Mouse (Mus musculus) forelimb bud, embryonic 11.5 days (tissue): Measurements from ENCODE around the gene Vmn1r166.
"Not testable (repeated sequence)": the region's sequence is repeated elsewhere in the genome, so short reads cannot be mapped to it uniquely, and the experiment has no call there.

Experiments
- DNase-seq: peaks from one replicate; pipeline ENCODE4 v3.0.0-alpha.2; 2012; ENCODE audit warnings: low read depth, low spot score

The Vmn1r166 gene

GRCm38 (mm10) chr7:23251582-23251981 lies at the start of gene Vmn1r166:
Gene Vmn1r166 (minus strand): TSS chr7:23251682.
- DNase-seq, result not testable (repeated sequence)

- DNase-seq, result not testable (repeated sequence)
These were observed 49.4 kb upstream of the Vmn1r166 start, which contains the start of gene Nlrp4e for GRCm38 (mm10) chr7:23300892-23301291. Gene Nlrp4e (plus strand): TSS chr7:23301192.

DNA sequence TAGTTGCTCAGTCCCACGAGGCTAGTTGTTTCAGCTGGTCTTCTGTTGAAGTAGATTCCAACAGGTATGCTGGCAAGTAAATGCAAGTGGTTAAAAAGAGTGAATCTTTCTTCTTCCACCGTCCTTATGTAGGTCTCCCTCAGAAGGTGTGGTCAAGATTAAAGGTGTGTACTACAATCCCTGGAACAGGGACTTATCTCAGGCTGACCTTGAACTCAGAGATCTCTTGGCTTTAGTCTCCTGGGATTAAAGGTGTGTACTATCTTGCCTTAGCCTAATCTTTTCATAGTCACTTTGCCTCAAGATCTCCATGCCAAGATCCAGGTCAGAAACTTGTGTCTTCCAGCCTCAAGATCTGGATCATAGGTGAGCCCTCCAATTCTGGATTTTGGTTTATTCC lies 27.3 kb upstream of the Vmn1r166 start, which contains the start of gene Gm6902:
TSS of gene Gm6902 (minus strand) at position 101 of the 400 bp plus-strand sequence.
- DNase-seq, result not testable (repeated sequence)

DNA sequence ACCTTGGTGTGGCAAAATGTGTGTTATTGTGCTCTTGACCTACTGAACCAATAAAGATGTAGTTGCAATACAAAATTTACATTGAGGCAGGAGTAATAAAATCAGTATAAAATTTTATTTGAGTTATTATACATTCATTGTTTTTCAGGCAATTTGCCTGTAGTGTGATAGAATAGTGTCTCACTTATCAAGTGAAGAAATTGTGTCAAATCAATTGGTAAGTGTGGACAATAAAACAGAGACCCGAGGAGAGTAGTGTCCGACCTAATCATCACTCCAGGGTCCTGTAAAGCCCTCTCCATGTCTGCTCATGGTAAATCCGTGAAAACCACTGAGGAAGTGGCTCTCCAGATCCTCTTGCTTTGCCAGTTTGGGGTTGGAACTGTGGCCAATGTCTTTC lies 34.5 kb downstream of the Vmn1r166 start, which contains the start of gene Vmn1r165:
TSS of gene Vmn1r165 (plus strand) at position 301 of the 400 bp plus-strand sequence.
- DNase-seq, result not testable (repeated sequence)
